In the genomic region with DNA sequence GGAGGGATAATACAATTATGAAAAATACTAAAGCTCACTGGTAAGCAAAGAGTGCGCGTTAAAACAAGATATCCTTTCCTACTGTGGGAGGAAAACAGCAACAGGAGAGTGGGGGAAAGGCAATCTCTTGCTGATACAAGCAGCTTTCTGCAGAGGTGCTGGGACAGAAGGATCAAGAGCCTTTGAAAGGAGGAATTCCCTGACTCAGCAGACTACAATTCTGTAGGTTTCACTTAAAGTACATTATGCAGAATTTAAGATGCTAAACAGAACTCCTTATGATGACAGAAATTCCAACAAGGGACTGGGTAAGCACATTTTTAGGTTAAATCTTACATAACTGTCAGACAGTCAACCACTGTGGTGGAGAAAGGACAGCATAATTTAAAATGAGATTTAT, we compare ENCODE assay signal across 11 mouse cellular contexts.
"Had no signal": no experiment of that assay in that cellular context is flagged by ENCODE, and none has a peak within 500 bp of the region (broad histone marks: within the 10 kb centered on the region; RNA-seq: fewer than 3 reads in every experiment).

No protein-coding gene starts in this region.

- DNase-seq: kidney, postnatal 10 days; layer of hippocampus, postnatal 36 days; lung, embryonic 14.5 days; lung, postnatal 10 days; thymus, postnatal 4 days had no signal

- H3K9me3 ChIP-seq: limb, embryonic 15.5 days; liver, embryonic 12.5 days; midbrain, embryonic 12.5 days had no signal

- H3K27me3 ChIP-seq: limb, embryonic 15.5 days; liver, embryonic 12.5 days; midbrain, embryonic 12.5 days had no signal

- H3K36me3 ChIP-seq: liver, embryonic 12.5 days had no signal

- H3K27ac ChIP-seq: limb, embryonic 15.5 days; liver, embryonic 12.5 days; macrophage; midbrain, embryonic 12.5 days; stomach, postnatal 0 days had no signal

- ATAC-seq: liver, embryonic 12.5 days; midbrain, embryonic 16.5 days had no signal

- H3K4me3 ChIP-seq: limb, embryonic 15.5 days; liver, embryonic 12.5 days; midbrain, embryonic 12.5 days had no signal

- H3K4me1 ChIP-seq: limb, embryonic 15.5 days had no signal

- H3K9ac ChIP-seq: limb, embryonic 15.5 days; liver, embryonic 12.5 days; lung, embryonic 14.5 days; midbrain, embryonic 12.5 days had no signal

- H3K4me2 ChIP-seq: limb, embryonic 15.5 days; liver, embryonic 12.5 days; lung, embryonic 14.5 days; midbrain, embryonic 12.5 days had no signal
